Comparison of ENCODE assay signal across 8 mouse cellular contexts in genomic region chr5:36323526-36323925, GRCm38 (mm10).
A peak's percentile ranks its signal among the peaks of the same experiment; 100 is the strongest.
DNase-seq lines count a peak whose midpoint lies in the region; ATAC-seq lines count a peak whose summit lies in the region.

No protein-coding gene starts in this region.

- peak; percentile 78 for ATAC-seq in forebrain, embryonic 13.5 days
- ATAC-seq in neutrophil, adult 5-6 weeks (ENCODE audit: extremely low read depth, insufficient number of reproducible peaks, low FRiP score, poor library complexity, severe bottlenecking): peak; percentile 58; the same call in 1 of the 2 replicates

- peaks cover 20% of the 10 kb centered on the region for H3K4me1 ChIP-seq in forebrain, embryonic 13.5 days

- peak overlapping the region; percentile 54; the same call in 1 of the 2 replicates for H3K27ac ChIP-seq in forebrain, embryonic 13.5 days

- H3K9ac ChIP-seq in forebrain, embryonic 13.5 days: no peak overlapping the region

- H3K9me3 ChIP-seq in forebrain, embryonic 13.5 days (replicated peaks): no peaks in the 10 kb centered on the region

- H3K36me3 ChIP-seq in forebrain, embryonic 13.5 days (ENCODE audit: poor library complexity, severe bottlenecking): no peaks in the 10 kb centered on the region

- no peaks in the 10 kb centered on the region for H3K27me3 ChIP-seq in forebrain, embryonic 13.5 days

- no peak overlapping the region for H3K4me3 ChIP-seq in forebrain, embryonic 13.5 days

- intact Hi-C loops in heart, postnatal 10 days (cut with DNase I): loop anchor here (1.0 to 2.0 kb wide), 2 partner anchors 75 to 287 kb away; partner anchors contain the start of gene Sorcs2

- DNase-seq in CD4-positive, CD25-positive, alpha-beta regulatory T cell, adult 2 months (ENCODE audit: low read depth, low spot score): peak; percentile 86
- peak; percentile 71 for DNase-seq in brain, adult 2 months (ENCODE audit: low read depth, low spot score)
- DNase-seq in heart, postnatal 10 days: peak; percentile 87 to 91
- DNase-seq in kidney, postnatal 25 days: peak; percentile 81 to 91
- DNase-seq in lung, adult 18-20 months: peak; percentile 77 to 83
- DNase-seq in testis, postnatal 10 days (ENCODE audit: low spot score): peak; percentile 93

- H3K4me2 ChIP-seq in forebrain, embryonic 13.5 days: no peak overlapping the region

- whole genome bisulfite sequencing in forebrain, embryonic 13.5 days: 0% methylated on average over 2 of the region's 2 CpGs
